Mouse (Mus musculus): ENCODE results near the gene Pcca. TPM values are rescaled to one million over a fixed set of nuclear protein-coding genes. Genes with fewer than 3 reads are reported as not detected.
"Not testable (repeated sequence)": the region's sequence is repeated elsewhere in the genome, so short reads cannot be mapped to it uniquely, and the experiment has no call there.

Pcca gene
- polyA plus RNA-seq, 1 experiment = 4.8 TPM

DNA sequence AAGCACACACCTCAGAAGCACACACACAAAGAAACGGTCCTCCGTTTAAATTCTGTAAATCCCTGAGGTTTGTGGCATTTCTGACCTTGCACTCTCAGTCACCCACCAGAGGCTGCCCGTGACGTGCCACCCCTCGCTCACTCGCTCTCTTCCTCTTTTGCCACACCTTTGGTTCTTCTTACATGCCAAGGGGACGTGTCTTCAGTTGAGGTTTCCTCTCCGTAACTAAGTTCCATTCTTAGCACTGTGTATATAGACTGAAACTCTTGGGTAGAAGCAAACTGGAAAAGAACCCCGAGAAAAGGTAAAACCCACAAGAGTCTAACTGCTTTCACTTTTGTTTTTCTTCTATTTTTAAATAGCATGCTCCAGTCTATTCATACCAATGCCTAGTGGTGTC is 23.2 kb downstream of the Pcca start:
- Histone ChIP-seq H3K27me3 (ENCODE audit: control insufficient read depth, insufficient read depth, low read length) (no peaks in the 10 kb centered on the region), H3K36me3 (ENCODE audit: control insufficient read depth, insufficient read depth, low read length) (no peaks in the 10 kb centered on the region), H3K4me3 (ENCODE audit: extremely low read depth, insufficient read depth, insufficient read length) (peak overlapping the region; percentile 51), H3K27ac (ENCODE audit: insufficient read depth, low read length) (no peak overlapping the region; the same call in 1 of the 2 replicates), H3K4me1 (ENCODE audit: control insufficient read depth, insufficient read depth, insufficient read length) (peaks cover 3% of the 10 kb centered on the region; the same call in 1 of the 2 replicates)
- WGBS = 5% methylated on average over 9 of the region's 9 CpGs
- peak; percentile 44 to 64 for DNase-seq (ENCODE audit: low read depth in 1 of 2, low spot score in 2 of 2)
- TF ChIP-seq CTCF (IDR thresholded peaks at IDR 0.05; ENCODE audit: extremely low read depth, insufficient read depth, insufficient read length, insufficient replicate concordance) = no peak

- H3K36me3 ChIP-seq (ENCODE audit: control insufficient read depth, insufficient read depth, low read length); H3K4me3 ChIP-seq (ENCODE audit: extremely low read depth, insufficient read depth, insufficient read length); H3K27ac ChIP-seq (ENCODE audit: insufficient read depth, low read length); DNase-seq (ENCODE audit: low read depth in 1 of 2, low spot score in 2 of 2); H3K27me3 ChIP-seq (ENCODE audit: control insufficient read depth, insufficient read depth, low read length); H3K4me1 ChIP-seq (ENCODE audit: control insufficient read depth, insufficient read depth, insufficient read length): not testable (repeated sequence)
- WGBS = 93% methylated on average over 1 of the region's 1 CpGs
Observed at GRCm38 (mm10) chr14:122560893-122561452, 26.8 kb downstream of the Pcca start.

DNA sequence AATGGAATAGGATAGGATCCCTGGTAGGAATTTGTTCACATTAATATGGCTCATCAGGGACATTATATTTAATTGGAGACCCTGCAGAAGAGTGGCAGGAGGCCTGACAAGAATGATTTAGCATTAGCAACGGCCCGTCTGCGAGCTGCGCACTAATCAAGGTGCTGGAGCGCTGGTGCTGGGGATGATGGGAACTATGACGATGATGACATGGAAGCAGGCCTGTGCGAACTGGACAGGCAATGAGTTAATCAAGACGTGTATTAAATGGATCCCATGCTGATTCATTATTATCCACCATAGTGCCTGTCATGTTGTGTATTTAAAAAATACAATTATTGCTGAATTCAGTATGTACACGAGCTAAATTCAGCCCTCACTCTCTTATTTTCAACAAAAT is 36.7 kb downstream of the Pcca start:
- 95% methylated on average over 9 of the region's 9 CpGs for WGBS
- no peak overlapping the region for H3K4me3 ChIP-seq (ENCODE audit: extremely low read depth, insufficient read depth, insufficient read length)

DNA sequence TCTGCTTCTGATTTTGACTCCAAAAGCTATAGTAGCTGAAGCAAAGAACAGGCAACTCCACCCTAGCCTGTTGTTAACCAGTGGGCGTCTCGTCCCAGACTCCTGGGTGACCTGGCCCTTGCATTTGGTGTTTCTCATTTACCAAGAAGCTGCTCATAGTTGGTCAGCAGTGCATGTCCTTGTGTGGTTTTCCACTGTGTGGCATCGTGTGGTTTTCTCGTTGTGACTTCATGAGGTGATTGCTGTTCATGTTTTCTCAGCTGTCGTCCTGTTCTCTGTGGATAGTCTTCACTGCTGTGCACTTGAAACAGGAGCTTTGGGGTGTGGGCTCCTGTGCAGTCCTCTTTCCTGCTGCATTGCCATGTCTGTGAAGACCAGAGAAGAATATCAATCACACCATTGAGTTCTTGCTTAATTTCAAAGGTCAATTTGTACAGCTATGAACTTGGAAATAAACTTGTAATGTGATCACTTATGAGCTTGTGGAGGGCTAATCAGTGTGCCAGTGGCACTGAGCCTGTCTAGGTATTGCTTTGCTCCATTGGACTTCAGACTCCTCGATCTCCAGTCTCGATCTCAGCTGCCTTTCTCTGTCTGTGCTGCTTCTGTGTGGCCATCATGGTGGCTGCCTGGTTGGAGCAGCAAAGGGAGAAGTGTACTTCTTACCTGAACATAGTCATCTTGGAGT is 40.1 kb downstream of the Pcca start:
- H3K27ac ChIP-seq (ENCODE audit: insufficient read depth, low read length) = no peak overlapping the region
- 52% methylated on average over 7 of the region's 7 CpGs for WGBS
- no peak overlapping the region for H3K4me3 ChIP-seq (ENCODE audit: extremely low read depth, insufficient read depth, insufficient read length)
- H3K36me3 ChIP-seq (ENCODE audit: control insufficient read depth, insufficient read depth, low read length) = no peaks in the 10 kb centered on the region
- TF ChIP-seq POLR2A (IDR thresholded peaks at IDR 0.05; ENCODE audit: low read depth, low read length) = no peak
- TF ChIP-seq CTCF (IDR thresholded peaks at IDR 0.05; ENCODE audit: extremely low read depth, insufficient read depth, insufficient read length, insufficient replicate concordance) = no peak
- H3K4me1 ChIP-seq (ENCODE audit: control insufficient read depth, insufficient read depth, insufficient read length) = peaks cover 9% of the 10 kb centered on the region; the same call in 1 of the 2 replicates
- DNase-seq (ENCODE audit: low read depth in 1 of 2, low spot score in 2 of 2) = no peak
- no peaks in the 10 kb centered on the region for H3K27me3 ChIP-seq (ENCODE audit: control insufficient read depth, insufficient read depth, low read length)

More for the DNA sequence above, 36.7 kb downstream of the Pcca start:
- Histone ChIP-seq H3K27me3 (ENCODE audit: control insufficient read depth, insufficient read depth, low read length) (no peaks in the 10 kb centered on the region), H3K27ac (ENCODE audit: insufficient read depth, low read length) (no peak overlapping the region), H3K36me3 (ENCODE audit: control insufficient read depth, insufficient read depth, low read length) (no peaks in the 10 kb centered on the region), H3K4me1 (ENCODE audit: control insufficient read depth, insufficient read depth, insufficient read length) (peaks cover 9% of the 10 kb centered on the region; the same call in 1 of the 2 replicates)
- DNase-seq (ENCODE audit: low read depth in 1 of 2, low spot score in 2 of 2) = no peak
- no peak for TF ChIP-seq POLR2A (IDR thresholded peaks at IDR 0.05; ENCODE audit: low read depth, low read length)
- no peak for TF ChIP-seq CTCF (IDR thresholded peaks at IDR 0.05; ENCODE audit: extremely low read depth, insufficient read depth, insufficient read length, insufficient replicate concordance)

DNA sequence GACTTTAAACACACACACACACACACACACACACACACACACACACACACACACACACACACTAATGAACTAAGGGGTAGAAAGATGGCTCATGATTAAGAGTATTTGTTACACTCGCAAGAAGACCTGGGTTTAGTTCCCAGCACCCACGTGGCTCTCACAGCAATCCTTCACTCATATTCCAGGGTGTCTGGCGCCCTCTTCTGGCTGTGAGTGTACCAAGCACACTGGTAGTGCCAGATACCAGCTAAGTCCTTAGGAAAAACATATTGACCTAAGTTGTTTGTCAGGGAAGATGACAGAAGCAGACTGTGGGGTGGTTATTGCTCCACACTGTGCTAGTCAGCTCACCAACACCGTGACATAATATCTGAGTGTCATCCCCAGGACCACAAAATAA is 43.7 kb downstream of the Pcca start:
- WGBS = 90% methylated on average over 4 of the region's 4 CpGs
- Histone ChIP-seq H3K27ac (ENCODE audit: insufficient read depth, low read length) (no peak overlapping the region), H3K4me3 (ENCODE audit: extremely low read depth, insufficient read depth, insufficient read length) (no peak overlapping the region), H3K4me1 (ENCODE audit: control insufficient read depth, insufficient read depth, insufficient read length) (peaks cover 9% of the 10 kb centered on the region; the same call in 1 of the 2 replicates), H3K36me3 (ENCODE audit: control insufficient read depth, insufficient read depth, low read length) (no peaks in the 10 kb centered on the region), H3K27me3 (ENCODE audit: control insufficient read depth, insufficient read depth, low read length) (no peaks in the 10 kb centered on the region)
- no peak for TF ChIP-seq POLR2A (IDR thresholded peaks at IDR 0.05; ENCODE audit: low read depth, low read length)
- TF ChIP-seq CTCF (IDR thresholded peaks at IDR 0.05; ENCODE audit: extremely low read depth, insufficient read depth, insufficient read length, insufficient replicate concordance) = peak; percentile 1; the same call in 1 of the 2 replicates
- no peak for DNase-seq (ENCODE audit: low read depth in 1 of 2, low spot score in 2 of 2)

GRCm38 (mm10) chr14:122582057-122582456 is 47.9 kb downstream of the Pcca start:
- 88% methylated on average over 4 of the region's 4 CpGs for WGBS
- TF ChIP-seq POLR2A (IDR thresholded peaks at IDR 0.05; ENCODE audit: low read depth, low read length) = no peak
- no peak for TF ChIP-seq CTCF (IDR thresholded peaks at IDR 0.05; ENCODE audit: extremely low read depth, insufficient read depth, insufficient read length, insufficient replicate concordance)

GRCm38 (mm10) chr14:122582491-122583077 is 48.5 kb downstream of the Pcca start:
- no peaks in the 10 kb centered on the region for H3K27me3 ChIP-seq (ENCODE audit: control insufficient read depth, insufficient read depth, low read length)
- no peaks in the 10 kb centered on the region for H3K4me1 ChIP-seq (ENCODE audit: control insufficient read depth, insufficient read depth, insufficient read length)
- TF ChIP-seq POLR2A (IDR thresholded peaks at IDR 0.05; ENCODE audit: low read depth, low read length) (no peak), CTCF (IDR thresholded peaks at IDR 0.05; ENCODE audit: extremely low read depth, insufficient read depth, insufficient read length, insufficient replicate concordance) (no peak)
- H3K27ac ChIP-seq (ENCODE audit: insufficient read depth, low read length) = no peak overlapping the region
- 84% methylated on average over 7 of the region's 7 CpGs for WGBS
- H3K36me3 ChIP-seq (ENCODE audit: control insufficient read depth, insufficient read depth, low read length) = no peaks in the 10 kb centered on the region
- no peak overlapping the region for H3K4me3 ChIP-seq (ENCODE audit: extremely low read depth, insufficient read depth, insufficient read length)
- DNase-seq (ENCODE audit: low read depth in 1 of 2, low spot score in 2 of 2) = no peak

More at GRCm38 (mm10) chr14:122582057-122582456, 47.9 kb downstream of the Pcca start:
- H3K4me3 ChIP-seq (ENCODE audit: extremely low read depth, insufficient read depth, insufficient read length) = no peak overlapping the region
- no peaks in the 10 kb centered on the region for H3K36me3 ChIP-seq (ENCODE audit: control insufficient read depth, insufficient read depth, low read length)
- H3K4me1 ChIP-seq (ENCODE audit: control insufficient read depth, insufficient read depth, insufficient read length) = no peaks in the 10 kb centered on the region
- DNase-seq (ENCODE audit: low read depth in 1 of 2, low spot score in 2 of 2) = no peak
- no peak overlapping the region for H3K27ac ChIP-seq (ENCODE audit: insufficient read depth, low read length)
- no peaks in the 10 kb centered on the region for H3K27me3 ChIP-seq (ENCODE audit: control insufficient read depth, insufficient read depth, low read length)

- H3K27me3 ChIP-seq (ENCODE audit: control insufficient read depth, insufficient read depth, low read length); H3K36me3 ChIP-seq (ENCODE audit: control insufficient read depth, insufficient read depth, low read length); H3K4me1 ChIP-seq (ENCODE audit: control insufficient read depth, insufficient read depth, insufficient read length); DNase-seq (ENCODE audit: low read depth in 1 of 2, low spot score in 2 of 2); H3K4me3 ChIP-seq (ENCODE audit: extremely low read depth, insufficient read depth, insufficient read length); H3K27ac ChIP-seq (ENCODE audit: insufficient read depth, low read length): not testable (repeated sequence)
- WGBS = 85% methylated on average over 2 of the region's 2 CpGs
Observed at GRCm38 (mm10) chr14:122584087-122584486, 50.0 kb downstream of the Pcca start.
